Mouse (Mus musculus): ENCODE data around the gene Cep78.

- no peak for TF ChIP-seq MAX (IDR thresholded peaks at IDR 0.05; ENCODE audit: low read depth)
- TF ChIP-seq E2F4 (IDR thresholded peaks at IDR 0.05; ENCODE audit: insufficient read depth), result no peak
- no peak for TF ChIP-seq POLR2A (IDR thresholded peaks at IDR 0.05; ENCODE audit: insufficient read length, low read depth)
- TF ChIP-seq TCF12 (IDR thresholded peaks at IDR 0.05; ENCODE audit: insufficient read depth, poor library complexity, severe bottlenecking), result no peak
- TF ChIP-seq POLR2AphosphoS2 (IDR thresholded peaks at IDR 0.05; ENCODE audit: insufficient read length, low read depth), result no peak
Measured at GRCm38 (mm10) chr19:15911441-15911840, 73.3 kb downstream of the Cep78 start.

Data from myocyte (in vitro differentiated cells).